Mouse (Mus musculus): Measurements from ENCODE around the gene Rgs1.

DNA sequence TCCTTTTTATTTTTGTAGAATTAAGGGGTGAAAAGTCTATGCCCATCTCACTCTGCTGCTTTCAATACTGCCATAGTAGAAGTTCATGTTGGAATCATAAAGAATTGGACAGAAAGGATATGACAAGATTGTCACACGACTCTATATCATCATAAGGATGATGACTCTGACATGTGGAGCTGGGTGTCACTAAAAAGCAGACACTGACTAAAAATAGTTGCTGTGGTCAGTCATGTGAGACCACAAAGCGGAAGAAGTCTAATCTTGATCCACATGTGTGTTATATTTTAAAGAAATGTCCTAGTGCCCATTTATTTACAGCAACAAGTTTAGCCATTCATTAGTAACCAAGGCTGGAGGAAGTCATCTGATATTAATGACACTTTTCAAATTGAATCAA is 48.5 kb downstream of the Rgs1 start:
- no peak for TF ChIP-seq CTCF (IDR thresholded peaks at IDR 0.05; ENCODE audit: low read depth, low read length)
- no peak for TF ChIP-seq GATA2 (IDR thresholded peaks at IDR 0.05; ENCODE audit: borderline replicate concordance, low read depth, low read length)
- no peak for TF ChIP-seq TAL1 (conservative IDR thresholded peaks at IDR 0.05; ENCODE audit: low read depth, low read length)
- no peak for TF ChIP-seq GATA1 (IDR thresholded peaks at IDR 0.05; ENCODE audit: borderline replicate concordance, low read length)
- no peak for TF ChIP-seq POLR2AphosphoS5 (IDR thresholded peaks at IDR 0.05; ENCODE audit: insufficient replicate concordance, low read depth, low read length)
